Mouse (Mus musculus) myocyte (in vitro differentiated cells): ENCODE measurements around the gene 5730596B20Rik. TPM values are rescaled to one million over a fixed set of nuclear protein-coding genes. Genes with fewer than 3 reads are reported as not detected.

Experiments used
- H3K27me3 ChIP-seq: one replicate; pipeline ENCODE4 v1.6.1; 2011; ENCODE audit not compliant: control insufficient read depth, insufficient read depth, insufficient read length
- H3K36me3 ChIP-seq: one replicate; pipeline ENCODE4 v1.6.1; 2011; ENCODE audit not compliant: control insufficient read depth, insufficient read depth
- H3K4me2 ChIP-seq: one replicate; pipeline ENCODE4 v1.6.1; 2011; ENCODE audit warnings: low read depth, control low read depth
- H3K4me3 ChIP-seq: one replicate; pipeline ENCODE4 v1.5.1; 2011; ENCODE audit warnings: mild to moderate bottlenecking, control low read depth, moderate library complexity
- H3K79me2 ChIP-seq: one replicate; pipeline ENCODE4 v1.6.1; 2011; ENCODE audit not compliant: control insufficient read depth, insufficient read depth
- H3ac ChIP-seq: one replicate; pipeline ENCODE4 v1.6.1; 2011; ENCODE audit not compliant: control insufficient read depth, insufficient read length
- CEBPB ChIP-seq: IDR thresholded peaks from 2 replicates; pipeline ENCODE4 v1.6.1; 2011; ENCODE audit warnings: mild to moderate bottlenecking, moderate library complexity; ENCODE audit not compliant: poor library complexity, insufficient read depth, severe bottlenecking
- E2F4 ChIP-seq: IDR thresholded peaks from one replicate; pipeline ENCODE4 v1.6.1; 2011; ENCODE audit warnings: mild to moderate bottlenecking, control low read depth, moderate library complexity; ENCODE audit not compliant: insufficient read depth
- MAX ChIP-seq: IDR thresholded peaks from one replicate; pipeline ENCODE4 v1.6.1; 2011; ENCODE audit warnings: low read depth, mild to moderate bottlenecking, control low read depth
- MYOD1 ChIP-seq, 3 experiments: IDR thresholded peaks; one replicate each; pipeline ENCODE4 v1.6.1; 2011; ENCODE audit warnings: control low read depth in 2 of 3, low read depth in 2 of 3, mild to moderate bottlenecking in 2 of 3, moderate library complexity in 1 of 3; ENCODE audit not compliant: insufficient read length in 2 of 3, control insufficient read depth in 1 of 3
- MYOG ChIP-seq, 3 experiments: IDR thresholded peaks; one replicate each; pipeline ENCODE4 v1.6.1; 2011; ENCODE audit warnings: control low read depth in 2 of 3, low read depth in 2 of 3, mild to moderate bottlenecking in 2 of 3; ENCODE audit not compliant: insufficient read length in 2 of 3, control insufficient read depth in 1 of 3, insufficient read depth in 1 of 3
- POLR2A ChIP-seq: IDR thresholded peaks from one replicate; pipeline ENCODE4 v1.6.1; 2011; ENCODE audit warnings: low read depth, mild to moderate bottlenecking, control low read depth, moderate library complexity; ENCODE audit not compliant: insufficient read length
- POLR2AphosphoS2 ChIP-seq: IDR thresholded peaks from one replicate; pipeline ENCODE4 v1.6.1; 2011; ENCODE audit warnings: low read depth, control low read depth; ENCODE audit not compliant: insufficient read length
- REST ChIP-seq: IDR thresholded peaks from one replicate; pipeline ENCODE4 v1.6.1; 2011; ENCODE audit warnings: mild to moderate bottlenecking, control low read depth, moderate library complexity; ENCODE audit not compliant: insufficient read depth, insufficient read length
- SRF ChIP-seq: IDR thresholded peaks from one replicate; pipeline ENCODE4 v1.6.1; 2011; ENCODE audit warnings: low read depth; ENCODE audit not compliant: control insufficient read depth, insufficient read length
- TCF12 ChIP-seq: IDR thresholded peaks from one replicate; pipeline ENCODE4 v1.6.1; 2011; ENCODE audit warnings: mild to moderate bottlenecking, control low read depth; ENCODE audit not compliant: poor library complexity, insufficient read depth, severe bottlenecking
- TCF3 ChIP-seq: IDR thresholded peaks from one replicate; pipeline ENCODE4 v1.6.1; 2011; ENCODE audit warnings: low read depth, control low read depth; ENCODE audit not compliant: insufficient read length
- USF1 ChIP-seq: IDR thresholded peaks from one replicate; pipeline ENCODE4 v1.6.1; 2011; ENCODE audit warnings: low read depth, mild to moderate bottlenecking, control low read depth, moderate library complexity
- polyA plus RNA-seq: library from polyadenylated mRNA; unstranded; fragments of >200 nt; fragmentation: generic; extraction: Trizol; gene quantifications from one replicate; pipeline ENCODE4 v1.2.1, GENCODE M21; 2012; ENCODE audit warnings: missing spikeins

Gene 5730596B20Rik
- polyA plus RNA-seq, 1 experiment, result 0.11 TPM

- no peak overlapping the region for H3K4me3 ChIP-seq
- no peaks in the 10 kb centered on the region for H3K27me3 ChIP-seq
- no peak overlapping the region for H3ac ChIP-seq
- no peaks in the 10 kb centered on the region for H3K36me3 ChIP-seq
- H3K4me2 ChIP-seq, result no peak overlapping the region
- TF ChIP-seq REST, result no peak
- no peak for TF ChIP-seq TCF3
- TF ChIP-seq E2F4, result no peak
- TF ChIP-seq TCF12, result no peak
- TF ChIP-seq MAX, result no peak
- no peak for TF ChIP-seq MYOD1 (IDR thresholded peaks at IDR 0.05; ENCODE audit: control insufficient read depth in 1 of 3, insufficient read length in 2 of 3, low read depth in 2 of 3)
- TF ChIP-seq MYOG (IDR thresholded peaks at IDR 0.05; ENCODE audit: control insufficient read depth in 1 of 3, insufficient read depth in 1 of 3, insufficient read length in 2 of 3, low read depth in 2 of 3), result no peak
- no peak for TF ChIP-seq SRF
- TF ChIP-seq POLR2A, result no peak
- no peak for TF ChIP-seq USF1
- TF ChIP-seq CEBPB, result no peak
- H3K79me2 ChIP-seq, result no peaks in the 10 kb centered on the region
Observed at GRCm38 (mm10) chr6:52182030-52182429, 4.7 kb downstream of the 5730596B20Rik start.

GRCm38 (mm10) chr6:52182793-52183192 lies 5.5 kb downstream of the 5730596B20Rik start:
- Histone ChIP-seq H3K4me3 (no peak overlapping the region), H3K36me3 (no peaks in the 10 kb centered on the region), H3K27me3 (no peaks in the 10 kb centered on the region), H3K79me2 (no peaks in the 10 kb centered on the region), H3ac (no peak overlapping the region), H3K4me2 (no peak overlapping the region)
- TF ChIP-seq SRF (no peak), POLR2AphosphoS2 (no peak), MYOG (IDR thresholded peaks at IDR 0.05; ENCODE audit: control insufficient read depth in 1 of 3, insufficient read depth in 1 of 3, insufficient read length in 2 of 3, low read depth in 2 of 3) (no peak), TCF12 (no peak), POLR2A (no peak)

- H3K4me3 ChIP-seq, result no peak overlapping the region
- no peak overlapping the region for H3ac ChIP-seq
- H3K79me2 ChIP-seq, result no peaks in the 10 kb centered on the region
- no peaks in the 10 kb centered on the region for H3K36me3 ChIP-seq
- H3K4me2 ChIP-seq, result no peak overlapping the region
- TF ChIP-seq TCF3, result no peak
- TF ChIP-seq TCF12, result no peak
- TF ChIP-seq CEBPB, result no peak
- TF ChIP-seq POLR2A, result no peak
- TF ChIP-seq REST, result no peak
- TF ChIP-seq MAX, result no peak
- no peak for TF ChIP-seq MYOG (IDR thresholded peaks at IDR 0.05; ENCODE audit: control insufficient read depth in 1 of 3, insufficient read depth in 1 of 3, insufficient read length in 2 of 3, low read depth in 2 of 3)
- no peak for TF ChIP-seq POLR2AphosphoS2
- TF ChIP-seq MYOD1 (IDR thresholded peaks at IDR 0.05; ENCODE audit: control insufficient read depth in 1 of 3, insufficient read length in 2 of 3, low read depth in 2 of 3), result no peak
- no peak for TF ChIP-seq USF1
- no peak for TF ChIP-seq SRF
- no peak for TF ChIP-seq E2F4
- H3K27me3 ChIP-seq, result no peaks in the 10 kb centered on the region
Observed at GRCm38 (mm10) chr6:52183311-52184080, 6.2 kb downstream of the 5730596B20Rik start.

- Histone ChIP-seq H3K4me2 (no peak overlapping the region), H3ac (no peak overlapping the region), H3K79me2 (no peaks in the 10 kb centered on the region), H3K36me3 (no peaks in the 10 kb centered on the region), H3K27me3 (no peaks in the 10 kb centered on the region), H3K4me3 (no peak overlapping the region)
- TF ChIP-seq E2F4 (no peak), SRF (no peak), POLR2AphosphoS2 (no peak), USF1 (no peak), MYOD1 (IDR thresholded peaks at IDR 0.05; ENCODE audit: control insufficient read depth in 1 of 3, insufficient read length in 2 of 3, low read depth in 2 of 3) (no peak), MAX (no peak)
Observed at GRCm38 (mm10) chr6:52184668-52185067, 7.4 kb downstream of the 5730596B20Rik start.

GRCm38 (mm10) chr6:52185222-52185621 lies 7.9 kb downstream of the 5730596B20Rik start:
- no peak overlapping the region for H3K4me2 ChIP-seq
- TF ChIP-seq POLR2A (no peak), REST (no peak), TCF3 (no peak), USF1 (no peak), CEBPB (no peak), TCF12 (no peak), POLR2AphosphoS2 (no peak), SRF (no peak), MYOD1 (IDR thresholded peaks at IDR 0.05; ENCODE audit: control insufficient read depth in 1 of 3, insufficient read length in 2 of 3, low read depth in 2 of 3) (no peak), MYOG (IDR thresholded peaks at IDR 0.05; ENCODE audit: control insufficient read depth in 1 of 3, insufficient read depth in 1 of 3, insufficient read length in 2 of 3, low read depth in 2 of 3) (no peak), MAX (no peak), E2F4 (no peak)
- no peak overlapping the region for H3ac ChIP-seq
- H3K4me3 ChIP-seq, result no peak overlapping the region
- no peaks in the 10 kb centered on the region for H3K36me3 ChIP-seq
- no peaks in the 10 kb centered on the region for H3K27me3 ChIP-seq
- no peaks in the 10 kb centered on the region for H3K79me2 ChIP-seq
